Mouse (Mus musculus) heart, postnatal 25 days (tissue): ENCODE measurements around the gene Cib4. TPM values are rescaled to one million over a fixed set of nuclear protein-coding genes. Genes with fewer than 3 reads are reported as not detected.

Experiments
- DNase-seq: peaks from one replicate; pipeline ENCODE4 v3.0.0; 2022; ENCODE audit warnings: low spot score
- intact Hi-C: fragments of 180-260 bp; cut with DNase I; formaldehyde crosslinking; loops from one replicate; pipeline ENCODE4 v1.15.1; 2025
- total RNA-seq, 2 experiments: library from RNA; stranded (reverse); gene quantifications; 2 replicates each; pipeline ENCODE4 v1.2.3; 2021

Gene Cib4
- total RNA-seq, 2 experiments from 2014 or later: not detected

GRCm38 (mm10) chr5:30576233-30576632 is 30.6 kb upstream of the Cib4 start:
- intact Hi-C loops: loop anchor here (5.0 kb wide), 1 partner anchor 36 kb away; no protein-coding TSS in a partner anchor
- no peak for DNase-seq

DNA sequence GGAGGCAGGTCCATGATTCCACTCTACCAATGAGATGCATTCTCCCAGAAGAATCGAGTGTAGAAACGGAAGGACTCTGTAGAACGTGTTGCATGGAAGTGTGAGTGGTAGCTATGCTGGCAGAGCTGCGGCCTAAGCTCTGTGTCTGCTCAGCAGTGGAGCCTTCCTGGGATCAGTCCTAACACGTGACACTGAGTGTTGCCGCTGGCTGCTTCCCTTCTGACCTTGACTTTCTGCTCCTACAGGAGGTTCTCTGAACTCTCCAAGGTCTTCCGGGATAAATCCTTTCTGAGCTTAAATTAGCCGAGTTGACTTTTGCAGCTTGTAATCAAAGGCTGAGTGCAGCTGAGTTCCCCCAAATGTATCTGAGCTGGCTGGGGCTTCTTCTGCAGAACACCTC is 28.7 kb upstream of the Cib4 start:
- no peak for DNase-seq
- intact Hi-C loops: no loop called here

DNA sequence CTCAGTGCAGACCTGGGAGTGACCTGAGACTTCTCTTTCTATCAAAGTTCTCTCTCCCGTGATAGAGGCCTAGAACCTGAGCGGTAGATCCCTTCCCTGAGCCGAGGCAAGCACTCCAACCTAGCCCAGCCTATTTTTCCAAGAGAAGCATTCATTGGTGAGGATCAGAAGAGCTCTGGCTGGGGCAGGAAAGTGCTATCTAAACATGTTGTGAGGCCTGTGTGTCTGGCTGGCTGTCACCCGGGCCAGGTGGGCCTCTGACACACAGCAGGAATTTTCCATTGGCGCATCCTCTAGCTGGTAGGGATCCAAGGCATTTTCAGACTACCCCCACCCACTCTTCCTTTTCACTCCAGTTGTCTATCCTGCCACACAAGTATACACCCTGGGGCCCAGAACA is 26.2 kb upstream of the Cib4 start:
- no peak for DNase-seq
- intact Hi-C loops: no loop called here

GRCm38 (mm10) chr5:30568479-30568878 is 22.8 kb upstream of the Cib4 start:
- intact Hi-C loops: no loop called here
- DNase-seq: no peak

GRCm38 (mm10) chr5:30559986-30560493 is 14.4 kb upstream of the Cib4 start:
- intact Hi-C loops: no loop called here
- DNase-seq: no peak

GRCm38 (mm10) chr5:30559421-30559820 is 13.8 kb upstream of the Cib4 start:
- no peak for DNase-seq
- intact Hi-C loops: no loop called here

DNA sequence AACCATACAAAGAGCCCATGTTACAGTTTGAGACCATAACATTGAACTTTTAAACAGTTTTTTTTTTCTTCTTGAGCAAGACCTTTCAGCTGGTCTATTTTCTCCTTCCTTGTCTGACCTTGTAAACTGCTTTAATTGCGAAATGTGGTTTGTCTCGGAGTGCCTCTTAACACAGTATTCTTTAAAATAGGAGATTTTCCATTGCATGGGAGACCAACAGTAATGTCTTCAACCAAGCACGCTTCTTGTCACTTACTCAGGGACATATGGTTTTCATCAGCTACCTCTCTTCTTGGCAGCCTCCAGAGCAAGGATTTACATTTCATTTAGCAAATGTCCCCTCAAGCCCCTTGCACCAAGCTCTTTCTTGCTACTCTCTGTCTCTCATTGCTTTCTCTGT is 10.6 kb upstream of the Cib4 start:
- no peak for DNase-seq
- intact Hi-C loops: no loop called here

DNA sequence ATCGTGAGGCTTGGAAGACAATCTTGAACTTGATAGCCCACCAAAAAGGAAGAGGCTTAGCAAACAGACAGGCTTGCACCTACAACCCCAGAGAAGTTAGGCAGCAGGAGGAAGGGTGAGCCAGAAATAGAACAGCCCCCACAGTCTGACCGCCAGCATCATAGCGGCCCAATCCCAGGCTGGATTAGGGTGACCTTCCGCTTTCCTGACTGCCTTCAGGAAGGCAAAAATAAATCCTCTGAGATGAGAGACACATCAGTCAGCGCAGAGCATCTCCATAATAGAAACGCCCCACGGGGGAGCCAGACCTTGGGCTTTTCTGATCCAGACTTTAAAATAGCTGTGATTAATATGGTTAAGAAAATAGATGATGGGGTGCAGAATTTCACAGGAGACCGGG is 9.3 kb upstream of the Cib4 start:
- intact Hi-C loops: no loop called here
- DNase-seq: no peak

DNA sequence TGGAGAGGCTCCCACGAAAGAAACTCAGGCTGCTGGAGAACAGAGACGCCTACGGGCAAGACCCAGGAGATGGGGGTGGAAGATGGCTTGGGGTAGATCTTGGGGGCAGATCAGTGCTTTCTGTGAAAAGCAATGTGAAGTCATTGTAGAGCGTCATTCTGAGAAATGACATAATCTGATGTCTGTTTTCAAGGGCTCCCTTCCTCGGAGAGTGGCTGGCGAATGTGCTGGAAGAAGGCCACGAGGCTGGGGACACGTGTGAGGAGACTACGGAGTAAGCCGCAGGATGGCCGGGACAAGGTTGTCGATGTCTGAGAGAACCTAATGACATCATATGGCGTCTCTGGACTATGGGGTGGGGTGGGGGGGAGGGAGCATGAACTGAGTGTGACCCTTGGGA is 8.3 kb upstream of the Cib4 start:
- intact Hi-C loops: no loop called here

GRCm38 (mm10) chr5:30552006-30552405 is 6.4 kb upstream of the Cib4 start:
- no peak for DNase-seq
- intact Hi-C loops: no loop called here

More for the DNA sequence above, 8.3 kb upstream of the Cib4 start:
- no peak for DNase-seq

- intact Hi-C loops: no loop called here
- no peak for DNase-seq
Measured at GRCm38 (mm10) chr5:30551022-30551638, 5.5 kb upstream of the Cib4 start.

DNA sequence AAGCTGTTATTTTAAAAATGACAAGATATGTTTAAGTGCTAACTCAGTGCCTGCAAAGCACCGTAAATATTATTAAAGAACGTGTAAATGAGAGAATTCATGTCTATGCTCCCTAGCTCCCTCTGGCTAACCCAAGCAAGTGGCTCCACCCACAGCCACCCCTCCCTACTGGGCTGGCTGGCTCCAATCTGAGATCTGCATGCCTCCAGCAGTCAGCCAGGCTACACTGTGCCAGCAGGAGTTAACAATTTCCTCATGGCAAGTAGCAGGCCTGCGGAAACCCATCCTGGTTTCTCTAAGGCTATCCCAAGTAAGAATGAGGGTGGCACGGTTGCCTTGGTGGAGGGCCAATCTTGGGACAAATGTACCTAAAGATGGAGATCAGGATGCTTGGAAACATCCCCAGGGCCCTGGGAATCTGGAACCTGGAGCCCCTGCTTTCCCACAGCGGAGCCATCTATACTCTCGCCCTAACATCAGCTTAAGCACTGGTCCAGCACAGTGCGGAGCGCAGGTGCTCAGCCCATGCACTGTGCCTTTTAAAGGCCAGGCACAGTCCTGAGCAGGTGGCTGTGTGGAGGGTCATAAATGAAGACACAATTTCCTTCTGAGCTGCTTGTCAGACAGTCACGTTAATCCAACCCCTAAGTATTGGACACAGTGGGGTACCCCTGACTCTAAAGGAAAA is 4.8 kb upstream of the Cib4 start:
- no peak for DNase-seq
- intact Hi-C loops: no loop called here

GRCm38 (mm10) chr5:30548681-30549080 is 3.0 kb upstream of the Cib4 start:
- DNase-seq: no peak
- intact Hi-C loops: no loop called here

DNA sequence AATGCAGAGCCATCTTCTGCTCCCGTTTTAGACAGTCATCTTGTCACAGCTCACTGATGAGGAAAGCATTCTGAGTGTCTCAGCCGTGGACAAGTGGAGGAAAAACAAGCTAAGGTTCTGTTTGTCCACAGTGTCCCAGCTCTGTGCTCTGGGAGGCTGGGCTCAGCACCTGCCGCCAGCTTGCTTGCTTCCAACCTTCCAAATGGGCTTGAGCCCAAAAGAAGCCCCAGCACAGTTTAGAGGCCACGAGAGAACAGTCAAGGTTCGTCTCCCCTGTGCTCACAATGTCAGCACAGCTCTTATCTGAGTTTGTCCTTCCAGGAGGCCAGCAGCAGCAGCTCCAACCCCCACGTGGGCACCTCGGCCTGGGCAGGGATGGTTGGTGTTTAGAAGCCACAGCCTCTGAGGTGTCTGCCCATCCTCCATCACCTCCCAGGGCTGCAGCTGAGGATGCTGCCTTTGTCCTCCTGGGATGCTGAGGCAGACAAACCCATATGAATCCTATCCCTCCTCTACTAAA is 9.5 kb downstream of the Cib4 start:
- no peak for DNase-seq
- intact Hi-C loops: no loop called here

DNA sequence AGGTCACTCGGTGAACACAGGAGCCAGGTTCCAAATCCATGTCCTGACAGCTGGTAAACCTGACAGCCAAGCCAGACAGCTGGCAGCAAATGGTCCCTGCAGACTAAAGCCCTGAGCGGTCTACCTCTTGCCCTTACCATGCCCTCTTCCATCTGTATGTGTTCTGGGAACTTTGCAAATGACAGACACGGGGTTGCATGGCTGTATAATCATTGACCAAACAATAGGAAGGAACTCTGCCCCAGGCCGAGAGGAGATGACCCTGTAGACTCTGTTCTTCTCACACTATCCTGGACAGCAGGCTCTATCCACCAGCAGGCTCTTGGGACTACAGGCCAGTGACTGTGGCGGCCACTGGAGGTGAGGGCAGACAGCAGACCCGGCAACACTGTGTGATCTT is 11.0 kb downstream of the Cib4 start:
- intact Hi-C loops: no loop called here
- no peak for DNase-seq

- intact Hi-C loops: no loop called here
- no peak for DNase-seq
Measured at GRCm38 (mm10) chr5:30528906-30529305, 16.7 kb downstream of the Cib4 start.

GRCm38 (mm10) chr5:30527129-30527528 is 18.5 kb downstream of the Cib4 start:
- no peak for DNase-seq
- intact Hi-C loops: no loop called here

- no peak for DNase-seq
- intact Hi-C loops: no loop called here
Measured at GRCm38 (mm10) chr5:30525920-30526836, 19.5 kb downstream of the Cib4 start.

- DNase-seq: no peak
- intact Hi-C loops: no loop called here
Measured at GRCm38 (mm10) chr5:30524213-30524612, 21.4 kb downstream of the Cib4 start.

DNA sequence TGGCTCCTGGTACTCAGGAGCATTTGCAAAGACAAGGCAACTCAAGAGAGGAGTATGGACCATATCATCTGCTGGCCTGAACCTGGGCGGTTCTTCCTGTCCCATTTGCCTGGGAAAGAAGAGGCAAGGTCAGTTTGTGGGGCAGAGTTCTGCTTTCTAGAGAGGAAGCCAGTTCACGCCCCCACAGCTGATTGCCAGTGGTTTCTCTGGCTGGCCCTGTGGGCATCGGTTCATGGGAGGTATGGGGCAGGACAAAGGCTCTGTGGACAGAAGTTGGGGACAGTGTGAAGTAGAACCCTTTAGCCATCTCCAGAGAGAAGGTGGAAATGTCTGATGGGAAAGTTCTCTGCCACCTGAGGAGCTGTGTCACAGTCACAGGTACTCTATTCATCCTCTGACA is 22.5 kb downstream of the Cib4 start:
- DNase-seq: no peak

More for the DNA sequence above, 22.5 kb downstream of the Cib4 start:
- intact Hi-C loops: no loop called here
